Mouse (Mus musculus) megakaryocyte, embryonic 14.5 days (primary cell): ENCODE data around the gene 1700129C05Rik.

Source experiments
- FLI1 ChIP-seq: IDR thresholded peaks from 2 replicates; pipeline ENCODE4 v1.6.1; 2012; ENCODE audit warnings: low read length, inconsistent platforms, mixed read lengths
- GATA1 ChIP-seq: IDR thresholded peaks from 3 replicates; pipeline ENCODE4 v1.6.1; 2012; ENCODE audit warnings: mixed read lengths, low read length, inconsistent platforms, borderline replicate concordance

DNA sequence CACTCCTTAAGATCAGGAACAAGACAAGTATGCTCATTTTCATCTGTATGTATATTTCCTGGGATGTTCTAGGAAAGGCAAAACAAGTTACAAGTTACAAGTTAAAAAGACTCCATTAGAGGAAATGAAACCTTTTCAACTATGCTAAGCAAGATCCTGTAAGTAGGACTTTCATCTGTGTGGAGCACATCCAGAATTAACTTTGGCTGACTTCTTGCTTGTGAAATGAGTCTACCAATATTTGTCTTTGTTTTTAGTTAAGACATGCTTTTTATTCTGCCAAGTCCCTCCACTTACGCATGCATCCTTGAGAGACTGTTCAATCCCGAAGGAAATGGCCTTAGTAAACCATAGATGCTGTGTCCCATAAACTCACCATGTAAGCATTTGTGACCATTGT lies 43.4 kb upstream of the 1700129C05Rik start:
- TF ChIP-seq GATA1 (no peak), FLI1 (no peak)
